Mouse (Mus musculus) MEL (cell line): ENCODE results near the gene Vmn2r8. TPM values are rescaled to one million over a fixed set of nuclear protein-coding genes. Genes with fewer than 3 reads are reported as not detected.
"Not testable (repeated sequence)": the region's sequence is repeated elsewhere in the genome, so short reads cannot be mapped to it uniquely, and the experiment has no call there.

Experiments
- DNase-seq: peaks from one replicate; pipeline ENCODE4 v3.0.0; 2011; ENCODE audit warnings: low read depth, low spot score
- H3K27ac ChIP-seq: 2 replicates; pipeline ENCODE4 v1.5.1; 2012; ENCODE audit warnings: low read depth, mild to moderate bottlenecking, control low read depth, low read length, moderate library complexity; ENCODE audit not compliant: control insufficient read depth
- H3K27me3 ChIP-seq, 2 experiments: fragments of 150-350 bp in 1 of 2; sonication (generic) in 1 of 2; 2 replicates each; pipeline ENCODE4 v1.6.1; 2012; ENCODE audit warnings: low read length in 2 of 2, mild to moderate bottlenecking in 2 of 2, improper control_type of control experiment in 1 of 2, moderate library complexity in 1 of 2; ENCODE audit not compliant: insufficient read depth in 2 of 2, control insufficient read depth in 1 of 2
- H3K36me3 ChIP-seq, 2 experiments: 2 replicates each; pipeline ENCODE4 v1.6.1; 2012 to 2014; ENCODE audit warnings: low read length in 2 of 2, improper control_type of control experiment in 1 of 2, inconsistent platforms in 1 of 2, mild to moderate bottlenecking in 1 of 2; ENCODE audit not compliant: insufficient read depth in 2 of 2, control insufficient read depth in 1 of 2
- H3K4me1 ChIP-seq, 2 experiments: fragments of 150-350 bp in 1 of 2; sonication (generic) in 1 of 2; 2 replicates each; pipeline ENCODE4 v1.6.1; 2012; ENCODE audit warnings: low read length in 2 of 2, improper control_type of control experiment in 1 of 2, mild to moderate bottlenecking in 1 of 2; ENCODE audit not compliant: insufficient read depth in 2 of 2, control insufficient read depth in 1 of 2
- H3K4me3 ChIP-seq, 2 experiments: fragments of 150-350 bp in 1 of 2; sonication (generic) in 1 of 2; 2 replicates each; pipeline ENCODE4 v1.5.1; 2012; ENCODE audit warnings: low read depth in 2 of 2, low read length in 2 of 2, mild to moderate bottlenecking in 2 of 2, moderate library complexity in 2 of 2, control low read depth in 1 of 2, improper control_type of control experiment in 1 of 2; ENCODE audit not compliant: control insufficient read depth in 1 of 2, insufficient read depth in 1 of 2
- H3K79me2 ChIP-seq: 2 replicates; pipeline ENCODE4 v1.6.1; 2012; ENCODE audit warnings: mild to moderate bottlenecking, low read length, moderate library complexity; ENCODE audit not compliant: control insufficient read depth, poor library complexity, insufficient read depth
- H3K9ac ChIP-seq: 2 replicates; pipeline ENCODE4 v1.6.1; 2012; ENCODE audit warnings: low read depth, mild to moderate bottlenecking, control low read depth, low read length, moderate library complexity; ENCODE audit not compliant: control insufficient read depth, poor library complexity, severe bottlenecking
- H3K9me3 ChIP-seq: fragments of 150-350 bp; sonication (generic); replicated peaks from 2 replicates; pipeline ENCODE4 v1.6.1; 2012; ENCODE audit warnings: mild to moderate bottlenecking, low read length, improper control_type of control experiment, moderate library complexity; ENCODE audit not compliant: insufficient read depth
- BHLHE40 ChIP-seq: IDR thresholded peaks from 2 replicates; pipeline ENCODE4 v1.6.1; 2012; ENCODE audit warnings: low read depth, mild to moderate bottlenecking, inconsistent platforms, low read length, improper control_type of control experiment, borderline replicate concordance
- CHD2 ChIP-seq: IDR thresholded peaks from 2 replicates; pipeline ENCODE4 v1.6.1; 2011; ENCODE audit warnings: low read length, improper control_type of control experiment
- E2F4 ChIP-seq: IDR thresholded peaks from 2 replicates; pipeline ENCODE4 v1.6.1; 2011; ENCODE audit warnings: low read depth, low read length, improper control_type of control experiment, borderline replicate concordance
- EP300 ChIP-seq, 2 experiments: IDR thresholded peaks; 2 replicates each; pipeline ENCODE4 v1.6.1; 2011; ENCODE audit warnings: improper control_type of control experiment in 2 of 2, low read length in 2 of 2, low read depth in 1 of 2, mild to moderate bottlenecking in 1 of 2
- GATA1 ChIP-seq: IDR thresholded peaks from 2 replicates; pipeline ENCODE4 v1.6.1; 2011; ENCODE audit warnings: low read depth, low read length, improper control_type of control experiment
- KAT2A ChIP-seq: conservative IDR thresholded peaks from 2 replicates; pipeline ENCODE4 v1.6.1; 2012; ENCODE audit warnings: low read depth, low read length, improper control_type of control experiment, inconsistent platforms
- MAX ChIP-seq: IDR thresholded peaks from 2 replicates; pipeline ENCODE4 v1.6.1; 2011; ENCODE audit warnings: low read length, improper control_type of control experiment
- MXI1 ChIP-seq: IDR thresholded peaks from 2 replicates; pipeline ENCODE4 v1.6.1; 2011; ENCODE audit warnings: mild to moderate bottlenecking, low read depth, low read length, improper control_type of control experiment
- NRF1 ChIP-seq: IDR thresholded peaks from 2 replicates; pipeline ENCODE4 v1.6.1; 2014; ENCODE audit warnings: low read depth, mild to moderate bottlenecking, inconsistent platforms, low read length, improper control_type of control experiment, moderate library complexity; ENCODE audit not compliant: poor library complexity, insufficient read depth, severe bottlenecking
- POLR2A ChIP-seq, 2 experiments: IDR thresholded peaks; 2 replicates each; pipeline ENCODE4 v1.6.1; 2011 to 2012; ENCODE audit warnings: low read length in 2 of 2, mild to moderate bottlenecking in 2 of 2, control low read depth in 1 of 2, improper control_type of control experiment in 1 of 2, low read depth in 1 of 2, moderate library complexity in 1 of 2; ENCODE audit not compliant: control insufficient read depth in 1 of 2, insufficient read depth in 1 of 2, poor library complexity in 1 of 2
- POLR2AphosphoS2 ChIP-seq: IDR thresholded peaks from 2 replicates; pipeline ENCODE4 v1.6.1; 2011; ENCODE audit warnings: low read length, improper control_type of control experiment
- POLR2AphosphoS5 ChIP-seq: IDR thresholded peaks from 2 replicates; pipeline ENCODE4 v1.6.1; 2012; ENCODE audit warnings: low read depth, borderline replicate concordance, mild to moderate bottlenecking, inconsistent platforms, low read length, moderate library complexity, mixed read lengths
- RAD21 ChIP-seq: IDR thresholded peaks from 2 replicates; pipeline ENCODE4 v1.6.1; 2011; ENCODE audit warnings: mild to moderate bottlenecking, low read depth, low read length, improper control_type of control experiment
- RCOR1 ChIP-seq: IDR thresholded peaks from 2 replicates; pipeline ENCODE4 v1.6.1; 2012; ENCODE audit warnings: low read depth, mild to moderate bottlenecking, inconsistent platforms, low read length, improper control_type of control experiment
- SMC3 ChIP-seq: IDR thresholded peaks from 2 replicates; pipeline ENCODE4 v1.6.1; 2011; ENCODE audit warnings: low read depth, low read length, improper control_type of control experiment
- TAL1 ChIP-seq: IDR thresholded peaks from 2 replicates; pipeline ENCODE4 v1.6.1; 2012; ENCODE audit warnings: mild to moderate bottlenecking, inconsistent platforms, low read length, moderate library complexity, mixed read lengths
- TBP ChIP-seq: IDR thresholded peaks from 2 replicates; pipeline ENCODE4 v1.8.0; 2011; ENCODE audit warnings: low read depth, low read length, improper control_type of control experiment
- UBTF ChIP-seq: IDR thresholded peaks from 2 replicates; pipeline ENCODE4 v1.6.1; 2012; ENCODE audit warnings: low read depth, mild to moderate bottlenecking, inconsistent platforms, low read length, improper control_type of control experiment, moderate library complexity, borderline replicate concordance; ENCODE audit not compliant: insufficient read depth
- USF1 ChIP-seq: IDR thresholded peaks from 2 replicates; pipeline ENCODE4 v1.6.1; 2014; ENCODE audit warnings: low read depth, mild to moderate bottlenecking, inconsistent platforms, low read length, improper control_type of control experiment, moderate library complexity
- ZC3H11A ChIP-seq: IDR thresholded peaks from 2 replicates; pipeline ENCODE4 v1.6.1; 2012; ENCODE audit warnings: low read depth, mild to moderate bottlenecking, inconsistent platforms, low read length, improper control_type of control experiment
- ZMIZ1 ChIP-seq: IDR thresholded peaks from 2 replicates; pipeline ENCODE4 v1.6.1; 2012; ENCODE audit warnings: low read depth, mild to moderate bottlenecking, inconsistent platforms, low read length, improper control_type of control experiment, moderate library complexity
- polyA plus RNA-seq, 2 experiments: library from polyadenylated mRNA; stranded (reverse) in 1 of 2; unstranded in 1 of 2; fragments of >175 nt in 1 of 2; fragments of >200 nt in 1 of 2; gene quantifications; 2 replicates each; pipeline versions ENCODE4 v1.2.1 to v1.2.4; 2012; ENCODE audit warnings: low replicate concordance in 2 of 2, low read depth in 1 of 2; ENCODE audit not compliant: insufficient read length in 2 of 2, insufficient read depth in 1 of 2, missing spikeins in 1 of 2
- total RNA-seq: library from RNA; depleted of rRNA; stranded (reverse); fragments of 300-350 nt; gene quantifications from 2 replicates; pipeline ENCODE4 v1.2.3, GENCODE M21; 2012; rRNA removed

Vmn2r8 gene
- not detected in 2 replicates for total RNA-seq
- polyA plus RNA-seq = not detected

- not testable (repeated sequence) for H3K79me2 ChIP-seq, H3K27me3 ChIP-seq, DNase-seq, H3K36me3 ChIP-seq, H3K4me1 ChIP-seq, H3K27ac ChIP-seq, H3K4me3 ChIP-seq, H3K9ac ChIP-seq, H3K9me3 ChIP-seq
Observed at GRCm38 (mm10) chr5:108808750-108809149, at the start of gene Vmn2r8. TSS of gene Vmn2r8 (minus strand) at chr5:108808850.

GRCm38 (mm10) chr5:108852501-108852900 lies 43.9 kb upstream of the Vmn2r8 start, which contains the start of gene Vmn2r9:
TSS of gene Vmn2r9 (minus strand) at chr5:108852601.
- not testable (repeated sequence) for H3K4me1 ChIP-seq, H3K9ac ChIP-seq, H3K36me3 ChIP-seq, H3K4me3 ChIP-seq, H3K79me2 ChIP-seq, H3K27ac ChIP-seq, H3K9me3 ChIP-seq, DNase-seq, H3K27me3 ChIP-seq

- H3K27ac ChIP-seq = no peak overlapping the region
- H3K27me3 ChIP-seq = no peaks in the 10 kb centered on the region
- no peaks in the 10 kb centered on the region for H3K4me1 ChIP-seq
- no peak overlapping the region for H3K4me3 ChIP-seq
- no peaks in the 10 kb centered on the region for H3K9me3 ChIP-seq
- no peak for DNase-seq
- no peak for TF ChIP-seq SMC3
- no peak overlapping the region for H3K9ac ChIP-seq
- H3K36me3 ChIP-seq = no peaks in the 10 kb centered on the region
- H3K79me2 ChIP-seq = no peaks in the 10 kb centered on the region
Observed at GRCm38 (mm10) chr5:108849466-108849865, 40.8 kb upstream of the Vmn2r8 start.

- DNase-seq = peak; percentile 24
- Histone ChIP-seq H3K27me3 (no peaks in the 10 kb centered on the region), H3K36me3 (no peaks in the 10 kb centered on the region)
- TF ChIP-seq EP300 (IDR thresholded peaks at IDR 0.05; ENCODE audit: low read depth in 1 of 2, low read length in 2 of 2) = no peak
- TF ChIP-seq RAD21 = peak; percentile 25
- no peak for TF ChIP-seq CHD2
- TF ChIP-seq TAL1 = no peak
- TF ChIP-seq SMC3 = peak; percentile 29; the same call in 1 of the 2 replicates
- TF ChIP-seq ZC3H11A = no peak
- TF ChIP-seq POLR2AphosphoS2 = no peak
- TF ChIP-seq POLR2AphosphoS5 = no peak
- TF ChIP-seq POLR2A (IDR thresholded peaks at IDR 0.05; ENCODE audit: control insufficient read depth in 1 of 2, insufficient read depth in 1 of 2, low read depth in 1 of 2, low read length in 2 of 2, poor library complexity in 1 of 2) = no peak
- no peak for TF ChIP-seq GATA1
- no peak for TF ChIP-seq BHLHE40
- TF ChIP-seq NRF1 = no peak
- TF ChIP-seq MAX = no peak
- no peak for TF ChIP-seq TBP
- TF ChIP-seq MXI1 = no peak
- no peak for TF ChIP-seq USF1
- TF ChIP-seq UBTF = no peak
- no peak for TF ChIP-seq KAT2A
- no peak for TF ChIP-seq E2F4
- no peak for TF ChIP-seq ZMIZ1
- TF ChIP-seq RCOR1 = no peak
Observed at GRCm38 (mm10) chr5:108836156-108836555, 27.5 kb upstream of the Vmn2r8 start.

More at GRCm38 (mm10) chr5:108836156-108836555, 27.5 kb upstream of the Vmn2r8 start:
- no peaks in the 10 kb centered on the region for H3K9me3 ChIP-seq
- no peaks in the 10 kb centered on the region for H3K79me2 ChIP-seq
- no peak overlapping the region for H3K9ac ChIP-seq
- no peaks in the 10 kb centered on the region for H3K4me1 ChIP-seq
- no peak overlapping the region for H3K4me3 ChIP-seq
- H3K27ac ChIP-seq = no peak overlapping the region
